Mouse (Mus musculus) thymus, postnatal 36 days (tissue): ENCODE results near the gene Eps15l1.

Experiments used
- DNase-seq, 2 experiments: peaks; one replicate each; pipeline ENCODE4 v3.0.0; 2022; ENCODE audit warnings: mixed read lengths in 2 of 2

Eps15l1 gene

DNA sequence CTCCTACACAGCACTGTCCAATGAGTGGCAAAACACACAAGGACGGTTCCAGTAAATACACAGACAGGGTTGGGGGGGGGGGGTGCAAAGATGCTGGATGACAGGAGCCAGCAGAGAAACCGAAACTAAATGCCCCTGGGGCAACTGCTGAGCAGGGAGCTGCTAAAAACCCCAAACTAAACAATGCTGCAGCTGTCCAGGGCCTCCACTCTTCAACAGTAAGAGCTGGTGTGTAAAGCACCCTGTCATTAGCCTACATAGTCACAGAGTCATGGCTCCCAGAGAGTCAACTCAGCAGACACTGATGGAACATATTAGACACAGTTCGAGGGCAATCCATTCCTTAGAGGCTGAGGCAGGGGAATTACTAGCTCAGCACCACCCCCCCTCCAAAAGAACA, 11.8 kb downstream of the Eps15l1 start:
- no peak for DNase-seq

DNA sequence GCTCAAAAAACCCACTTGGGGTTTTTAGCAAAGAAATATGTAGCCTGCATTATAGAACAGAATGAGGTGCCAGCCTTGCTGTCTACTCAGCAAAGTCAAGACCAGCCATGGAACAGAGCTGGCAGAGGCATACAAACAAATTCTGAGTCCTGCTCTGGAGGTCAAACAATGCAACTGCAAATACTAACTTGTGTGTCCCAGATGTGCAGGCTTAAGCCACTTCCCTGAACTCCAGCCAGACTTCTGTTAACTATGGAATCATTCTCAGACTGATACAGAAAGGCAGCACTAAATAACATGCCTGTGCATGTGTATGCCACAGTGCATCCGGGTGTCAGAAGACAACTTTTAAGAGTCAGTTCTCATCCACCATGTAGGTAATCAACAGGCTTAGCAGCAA, 13.4 kb downstream of the Eps15l1 start:
- no peak for DNase-seq

DNA sequence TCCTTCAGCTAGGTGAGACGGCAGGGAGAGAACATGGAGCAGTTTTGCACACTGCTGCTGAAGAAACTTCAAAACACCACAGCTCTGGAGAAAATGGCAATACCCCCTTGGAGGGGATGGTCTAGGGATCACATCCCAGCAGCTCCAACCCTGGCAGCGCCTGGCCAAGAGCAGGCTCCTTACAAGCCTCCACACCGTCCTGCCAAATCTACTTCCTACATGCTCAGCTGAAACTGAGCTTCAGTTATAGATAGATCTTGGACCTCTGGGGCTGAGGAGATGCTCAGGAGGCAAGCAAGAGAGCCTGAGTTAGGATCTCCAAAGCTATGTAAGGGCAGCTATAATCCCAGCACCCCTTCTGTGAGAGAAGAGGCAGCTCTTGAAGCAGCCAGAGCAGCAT, 18.3 kb downstream of the Eps15l1 start:
- no peak for DNase-seq

DNA sequence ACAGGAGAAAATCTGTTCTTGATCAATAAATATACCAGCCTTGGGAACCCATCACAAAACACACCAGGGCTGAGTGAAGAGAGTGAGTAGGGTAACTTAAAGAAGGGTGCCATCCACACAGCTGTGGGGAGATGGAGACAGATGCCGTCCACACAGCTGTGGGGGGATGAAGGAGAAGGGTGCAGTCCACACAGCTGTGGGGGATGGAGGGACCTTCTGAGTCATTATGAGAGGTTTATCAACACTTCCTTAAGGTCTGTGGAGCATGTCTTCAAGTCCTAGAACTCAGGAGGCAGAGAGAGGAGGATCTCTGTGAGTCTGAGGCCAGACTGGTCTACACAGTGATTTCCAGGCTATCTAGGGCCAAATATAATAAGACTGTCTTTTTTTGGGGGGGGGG, 19.9 kb downstream of the Eps15l1 start:
- DNase-seq, result no peak

DNA sequence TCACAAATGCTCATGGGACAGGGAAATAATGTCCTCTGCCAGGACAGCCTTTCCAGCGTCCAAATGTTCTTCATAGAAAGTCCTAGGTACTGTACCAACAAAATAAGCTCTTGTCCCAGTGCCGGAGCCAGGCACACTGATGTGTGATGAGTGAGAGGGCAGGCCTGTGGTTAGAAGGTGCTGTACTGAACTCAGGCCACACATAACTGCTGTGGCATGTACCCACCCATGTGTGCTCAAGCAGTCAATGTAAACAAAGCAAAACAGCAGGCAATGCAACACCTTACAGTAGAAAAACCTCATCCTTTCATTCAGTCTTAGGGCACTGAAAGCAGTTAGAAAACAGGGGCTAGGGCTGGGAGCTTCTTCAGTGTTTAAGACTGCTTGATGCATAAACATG, 35.5 kb downstream of the Eps15l1 start:
- no peak for DNase-seq

DNA sequence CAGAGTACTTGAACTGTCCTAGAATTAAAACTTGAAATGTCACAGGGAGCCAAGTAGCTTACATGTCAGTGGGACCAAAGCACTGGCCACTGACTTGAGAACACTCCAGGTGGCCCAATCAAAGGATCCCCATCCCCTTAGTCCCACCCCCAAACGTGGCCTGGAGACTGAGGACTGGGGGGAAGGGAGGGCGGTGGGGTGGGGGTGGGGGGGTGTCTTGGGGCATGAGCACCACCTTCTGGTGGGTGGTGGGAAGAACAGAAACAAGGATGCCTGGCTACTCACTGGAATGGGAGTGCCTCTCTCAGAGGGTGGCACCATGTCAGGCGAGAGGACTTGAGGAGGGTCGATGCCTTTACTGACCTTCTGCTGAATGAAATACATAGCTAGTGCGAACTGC, 38.9 kb downstream of the Eps15l1 start:
- DNase-seq, result no peak

DNA sequence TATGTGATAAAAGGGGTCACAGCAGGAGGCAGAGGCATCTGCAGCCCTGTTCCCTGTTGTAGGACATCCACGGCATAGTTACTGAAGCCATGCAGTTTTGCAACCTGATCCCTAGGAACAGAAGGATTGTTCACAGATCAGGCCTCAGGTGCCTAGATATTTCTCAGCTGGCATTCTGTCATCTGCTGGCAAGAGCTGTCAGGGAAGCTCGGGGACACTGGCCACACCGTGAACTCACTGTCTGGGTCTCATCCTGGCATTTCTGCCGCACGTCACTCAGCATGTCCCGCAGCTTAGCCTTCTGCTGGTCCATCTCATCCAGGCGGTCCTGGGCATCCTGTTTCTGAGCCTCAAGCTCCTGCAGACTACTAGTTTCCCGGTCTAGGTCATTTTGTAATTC, 40.6 kb downstream of the Eps15l1 start:
- no peak for DNase-seq

DNA sequence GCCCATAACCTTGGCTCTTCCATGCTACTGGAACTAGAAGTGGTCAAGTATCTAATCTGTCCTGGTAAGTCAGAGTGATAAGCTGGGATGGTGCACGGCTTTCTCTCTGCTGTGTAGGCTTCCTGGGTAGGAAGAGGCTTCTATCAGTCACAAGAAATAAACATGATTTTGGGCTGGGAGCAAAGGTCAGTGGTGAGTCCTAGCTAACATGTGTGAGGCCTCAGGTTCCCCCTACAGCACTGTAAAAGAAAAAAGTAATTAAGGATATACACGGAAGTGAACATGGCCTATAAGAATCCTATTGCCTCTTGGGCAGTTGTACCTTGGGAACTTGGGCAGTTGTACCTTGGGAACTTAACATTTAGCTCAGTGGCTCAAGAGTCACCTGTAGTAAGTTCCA, 44.4 kb downstream of the Eps15l1 start:
- no peak for DNase-seq

DNA sequence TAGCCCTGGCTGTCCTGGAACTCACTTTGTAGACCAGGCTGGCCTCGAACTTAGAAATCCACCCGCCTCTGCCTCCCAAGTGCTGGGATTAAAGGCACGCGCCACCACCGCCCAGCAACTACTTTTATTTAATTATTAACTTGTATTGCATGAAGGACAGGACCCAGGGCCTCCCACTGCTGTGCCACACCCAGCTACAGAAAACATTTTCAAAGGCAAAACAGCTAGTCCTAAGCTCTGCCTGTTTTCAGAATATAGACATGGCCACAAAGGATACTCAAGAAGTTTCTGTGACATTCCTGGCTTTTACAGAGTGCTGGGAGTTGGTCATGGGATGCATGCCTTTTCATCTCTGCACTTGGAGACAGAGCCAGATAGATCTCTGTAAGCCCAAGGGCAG, 45.0 kb downstream of the Eps15l1 start:
- no peak for DNase-seq

DNA sequence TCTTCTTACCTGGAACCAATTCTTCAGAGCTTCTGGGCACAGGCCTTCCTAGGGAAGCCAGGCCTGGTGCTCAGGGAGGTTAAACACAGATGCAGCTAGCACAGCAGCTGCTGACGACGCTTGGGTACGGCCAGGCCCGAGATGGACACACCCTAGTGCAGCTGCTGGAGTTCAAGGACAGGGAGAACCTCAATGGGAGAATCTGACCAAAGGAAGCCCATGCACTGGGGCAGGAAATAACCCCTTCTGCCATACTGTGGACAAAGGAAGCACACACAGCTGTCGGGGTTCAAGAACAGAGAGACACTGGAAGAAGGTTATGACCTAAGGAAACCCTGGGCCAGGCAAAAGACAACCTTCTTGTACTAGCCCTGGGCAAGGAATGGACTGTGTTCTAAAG, 46.1 kb downstream of the Eps15l1 start:
- DNase-seq, result no peak

DNA sequence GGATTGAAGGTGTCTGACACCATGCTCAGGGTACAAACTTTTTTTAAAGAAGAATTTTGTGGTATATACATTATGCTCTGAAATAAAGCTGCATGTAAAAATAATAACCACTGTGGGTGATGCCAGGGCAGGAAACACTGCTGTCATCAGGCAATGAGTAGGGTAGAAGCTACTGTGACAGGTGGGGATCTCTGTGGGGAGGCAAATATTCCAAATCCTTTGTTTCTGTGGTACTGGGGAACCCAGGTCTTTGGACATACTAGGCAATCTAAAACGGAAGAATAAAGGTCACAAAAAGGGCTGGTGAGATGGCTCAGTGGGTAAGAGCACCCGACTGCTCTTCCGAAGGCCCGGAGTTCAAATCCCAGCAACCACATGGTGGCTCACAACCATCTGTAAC, 48.9 kb downstream of the Eps15l1 start:
- DNase-seq, result no peak

DNA sequence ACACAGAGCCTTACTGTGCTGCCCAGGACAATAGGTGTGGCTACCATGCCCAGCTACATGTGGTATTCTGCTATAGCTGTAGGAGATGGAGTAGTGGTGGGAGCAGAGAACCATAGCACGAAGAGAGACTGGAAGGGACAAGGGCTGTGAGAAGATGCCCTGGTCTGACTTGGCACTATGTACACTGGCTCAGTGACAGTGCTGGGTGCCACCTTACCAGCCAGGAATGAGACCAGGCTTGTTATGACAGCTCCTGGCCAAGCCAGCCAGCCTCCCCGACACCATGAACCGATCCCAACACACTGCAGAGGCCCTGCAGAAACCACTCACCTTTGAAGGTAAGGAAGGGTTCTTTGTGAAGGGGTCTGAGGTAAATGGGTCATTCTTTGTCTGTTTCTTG, 49.9 kb downstream of the Eps15l1 start:
- DNase-seq, result no peak

DNA sequence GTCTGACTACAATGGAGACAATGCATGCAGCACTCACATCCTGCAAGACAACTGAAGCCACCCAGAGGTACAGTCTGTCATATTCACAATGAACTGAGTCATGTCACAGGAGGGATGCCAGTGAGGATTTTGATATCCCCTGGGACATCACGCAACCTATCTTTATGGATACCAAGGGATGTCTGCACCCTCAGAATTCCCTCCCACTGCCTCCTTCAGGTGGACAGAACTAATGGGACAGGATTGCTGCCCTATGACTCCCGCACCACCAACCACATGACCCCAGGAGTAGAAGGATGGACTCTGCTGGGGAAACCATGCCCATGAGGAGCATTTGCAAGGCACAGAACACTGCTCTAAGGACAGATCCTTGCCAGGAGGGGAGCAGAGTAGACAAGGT, 54.8 kb downstream of the Eps15l1 start:
- DNase-seq, result no peak

DNA sequence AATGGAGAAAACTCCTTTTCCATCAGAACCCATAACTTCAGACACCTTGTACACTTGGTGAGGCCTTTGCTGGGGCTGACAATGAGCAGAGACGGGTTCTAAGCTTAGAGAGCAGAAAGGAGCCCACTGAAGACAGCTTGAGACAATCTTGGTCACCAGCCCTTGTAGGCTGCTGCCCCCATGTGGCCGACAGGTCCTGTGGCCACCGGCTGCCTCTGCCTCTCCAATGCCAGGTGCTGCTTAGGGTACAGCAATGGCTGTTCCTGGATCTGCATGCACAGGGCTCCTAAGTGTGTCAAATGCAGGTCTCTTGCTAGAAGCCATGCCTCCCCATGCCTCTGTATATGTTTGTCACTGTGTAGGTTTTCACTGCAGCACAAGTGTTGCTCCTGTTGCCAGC, 55.4 kb downstream of the Eps15l1 start:
- DNase-seq, result peak; percentile 87

DNA sequence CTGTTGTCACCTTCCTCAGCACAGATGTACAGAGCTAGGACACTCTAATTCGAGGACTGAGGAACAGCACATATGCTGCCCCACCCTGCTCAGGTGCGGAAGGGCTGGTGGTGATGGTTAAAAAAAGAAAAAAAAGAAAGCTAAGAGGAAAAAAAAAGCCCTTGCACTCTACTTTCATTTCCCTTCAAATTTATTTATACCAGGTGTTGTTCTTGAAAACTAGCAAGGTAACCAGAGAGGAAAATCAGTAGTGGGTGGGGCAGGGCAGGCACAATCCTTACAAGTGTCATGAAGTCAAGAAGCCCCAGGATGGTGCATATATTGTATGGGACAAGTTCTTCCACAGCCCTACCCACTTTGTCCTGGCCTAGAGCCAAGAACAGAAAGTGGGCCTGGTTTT, 56.2 kb downstream of the Eps15l1 start:
- no peak for DNase-seq

DNA sequence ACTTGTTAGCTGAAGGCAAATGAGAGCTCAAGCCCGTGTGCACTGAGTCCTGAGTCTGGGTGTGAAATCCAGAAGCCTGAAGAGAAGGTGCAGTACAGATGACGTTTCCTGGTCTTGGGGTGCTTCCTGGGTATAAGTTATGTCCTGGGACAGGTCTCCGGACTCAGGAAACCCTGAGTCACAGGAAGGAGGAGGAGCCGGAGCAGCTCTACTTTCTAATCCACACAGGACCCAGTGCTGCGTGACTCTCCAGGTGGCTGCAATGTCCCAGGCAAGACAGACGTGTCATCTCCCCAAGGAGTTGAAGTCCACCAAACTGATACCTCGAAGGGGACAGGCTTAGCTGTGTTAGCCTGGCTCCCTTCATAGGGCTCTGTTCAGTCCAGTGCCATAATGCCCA, 57.8 kb downstream of the Eps15l1 start:
- DNase-seq, result no peak

DNA sequence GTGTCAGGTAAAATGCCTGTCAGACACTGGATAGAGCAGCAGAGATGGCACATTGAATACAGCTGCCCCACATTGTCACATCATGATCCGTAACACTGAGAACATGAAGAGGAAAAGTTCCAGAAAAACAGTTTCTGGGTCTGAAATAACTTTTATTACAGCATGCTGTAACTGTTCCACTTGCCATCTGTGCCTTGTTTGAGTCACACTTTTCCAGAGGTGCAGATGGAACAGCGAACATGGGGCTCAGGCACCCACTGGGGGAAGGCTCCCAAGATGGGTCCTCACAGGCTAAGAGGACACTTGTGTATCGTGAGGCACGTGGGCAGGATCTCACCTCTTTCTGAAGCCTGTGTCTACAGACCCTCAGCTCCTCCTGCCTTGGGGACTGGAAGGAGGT, 58.5 kb downstream of the Eps15l1 start:
- DNase-seq, result no peak

DNA sequence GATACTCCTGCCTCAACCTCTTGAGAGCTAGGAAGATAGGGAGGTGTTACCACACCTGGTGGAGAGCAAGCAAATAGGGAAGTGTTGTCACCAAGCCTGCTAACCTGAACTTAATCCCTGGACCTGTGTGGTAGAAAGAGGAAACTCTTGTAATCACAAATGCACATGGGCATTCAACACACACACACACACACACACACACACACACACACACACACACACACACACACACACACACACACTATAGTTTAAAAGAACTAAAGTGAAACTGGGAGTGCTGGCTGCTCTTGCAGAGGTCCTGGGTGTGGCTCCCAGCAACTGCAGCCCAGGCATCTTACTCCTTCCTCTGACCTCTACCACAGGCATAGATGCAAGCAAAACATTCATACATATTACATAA, 61.1 kb downstream of the Eps15l1 start:
- no peak for DNase-seq

DNA sequence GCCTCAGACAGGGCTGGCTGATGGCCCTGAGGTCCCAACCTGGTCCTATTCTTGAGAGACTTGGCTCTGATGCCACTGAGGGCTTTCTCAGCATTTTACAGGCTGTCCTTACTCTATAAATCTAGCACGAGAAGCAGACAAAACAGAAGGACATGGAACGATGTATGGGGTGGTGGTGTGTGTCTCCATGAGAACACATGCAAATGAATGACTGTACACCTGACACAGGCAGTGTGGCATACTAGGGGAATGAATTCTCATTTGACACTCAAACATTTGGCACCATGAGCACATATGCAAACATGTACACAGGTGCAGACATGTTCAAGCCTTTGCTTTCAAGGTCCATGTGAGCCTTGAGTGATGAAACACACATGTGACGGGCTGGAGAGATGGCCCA, 64.7 kb downstream of the Eps15l1 start:
- no peak for DNase-seq

DNA sequence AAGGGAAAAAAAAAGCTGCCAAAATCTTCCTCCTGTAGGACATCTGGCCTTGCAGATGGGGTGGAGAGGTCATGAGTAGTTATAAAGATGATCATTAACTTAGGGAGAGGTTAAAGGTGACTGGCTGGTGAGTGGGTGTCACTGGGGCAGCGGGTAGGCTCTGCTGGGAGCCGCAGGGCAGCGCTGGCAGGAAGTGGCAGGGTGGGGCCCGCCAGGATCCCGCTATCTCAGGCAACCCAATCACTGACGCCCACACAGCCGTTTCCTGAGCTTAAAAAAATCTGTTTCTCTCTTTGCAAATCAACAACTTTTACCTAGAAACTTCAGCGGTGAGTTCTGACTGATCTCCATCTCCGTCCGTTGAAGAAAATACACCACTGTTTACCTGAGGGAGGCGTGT, 67.0 kb downstream of the Eps15l1 start:
- peak; percentile 71 to 81 for DNase-seq

DNA sequence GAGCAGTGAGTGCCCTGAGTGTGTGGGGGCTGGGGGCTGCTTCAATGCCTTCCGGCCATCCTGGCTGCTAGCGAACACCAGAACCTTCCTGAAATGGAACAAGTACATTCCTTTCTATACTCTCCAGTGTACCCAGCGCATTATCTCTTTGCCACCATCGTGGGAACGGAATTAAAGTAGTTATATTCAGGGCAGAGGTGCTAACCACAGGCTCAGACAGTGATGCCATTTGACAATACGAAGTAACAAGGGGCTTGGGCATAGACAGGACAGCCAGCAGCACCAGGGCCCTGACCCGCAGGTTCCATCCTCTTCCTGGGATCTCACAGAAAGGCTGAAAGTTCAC, 67.6 kb downstream of the Eps15l1 start:
- peak in 1 of 2 experiments; percentile 41 for DNase-seq

DNA sequence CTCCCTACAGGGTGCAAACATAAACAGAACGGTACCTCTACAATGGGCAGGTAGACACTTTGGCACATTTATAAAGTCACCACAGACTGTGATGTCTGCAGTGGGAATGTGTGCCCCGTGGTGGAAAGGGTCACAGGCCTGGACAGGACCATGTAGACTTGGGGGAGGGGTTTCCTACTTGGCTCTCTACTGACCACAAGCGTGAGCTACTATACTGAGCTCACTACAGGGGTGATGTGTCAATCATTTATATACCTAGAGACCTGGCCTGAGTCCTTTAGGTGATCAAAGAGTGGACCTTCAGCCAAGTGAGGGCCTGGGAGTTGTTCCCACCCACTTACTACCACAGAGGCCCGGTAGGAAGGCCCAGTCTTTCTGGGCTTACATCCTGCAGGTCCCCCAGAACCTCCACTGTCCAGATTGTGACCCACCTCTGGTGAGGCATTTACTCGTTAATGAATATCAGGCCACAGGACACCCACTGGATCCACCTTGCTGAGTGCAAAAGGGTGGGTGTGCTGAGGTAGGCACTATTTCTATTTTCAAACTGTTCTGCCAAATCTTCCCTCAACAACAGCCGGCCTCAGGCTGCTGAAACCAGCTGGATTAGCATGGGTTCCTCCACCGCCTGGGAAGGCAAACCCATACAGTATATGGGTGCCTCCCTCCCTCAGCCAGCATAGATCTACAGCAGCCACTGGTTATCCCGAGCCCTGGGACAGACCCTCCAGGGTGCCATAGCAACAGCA, 68.1 kb downstream of the Eps15l1 start:
- DNase-seq, result no peak

DNA sequence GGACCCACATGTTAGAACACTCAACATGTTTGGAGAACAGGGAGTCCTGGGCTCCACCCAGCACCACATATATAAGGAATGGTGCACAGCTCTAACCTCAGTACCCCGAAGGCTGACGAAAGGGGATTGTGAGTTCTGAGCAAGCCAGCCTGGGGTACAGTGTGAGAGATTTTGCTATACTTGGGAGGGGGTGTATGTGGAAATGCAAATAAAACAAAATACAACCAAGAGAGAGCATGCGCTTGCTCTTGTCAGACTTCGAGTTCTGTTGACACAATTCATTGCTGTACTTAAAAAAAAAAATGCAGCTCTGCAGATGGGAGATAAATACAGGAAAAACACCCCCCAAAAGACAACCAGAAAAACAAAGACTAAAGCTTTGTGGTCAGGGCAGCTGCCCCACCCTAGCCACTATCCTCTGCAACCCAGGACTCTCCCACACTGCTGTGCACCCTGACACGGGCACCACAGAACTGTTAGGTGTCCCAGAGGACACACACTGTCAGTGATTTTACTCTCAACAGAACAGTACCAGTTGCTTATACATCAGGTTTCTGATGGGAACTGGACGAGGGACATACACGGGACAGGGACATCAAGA, 69.8 kb downstream of the Eps15l1 start:
- DNase-seq, result no peak

DNA sequence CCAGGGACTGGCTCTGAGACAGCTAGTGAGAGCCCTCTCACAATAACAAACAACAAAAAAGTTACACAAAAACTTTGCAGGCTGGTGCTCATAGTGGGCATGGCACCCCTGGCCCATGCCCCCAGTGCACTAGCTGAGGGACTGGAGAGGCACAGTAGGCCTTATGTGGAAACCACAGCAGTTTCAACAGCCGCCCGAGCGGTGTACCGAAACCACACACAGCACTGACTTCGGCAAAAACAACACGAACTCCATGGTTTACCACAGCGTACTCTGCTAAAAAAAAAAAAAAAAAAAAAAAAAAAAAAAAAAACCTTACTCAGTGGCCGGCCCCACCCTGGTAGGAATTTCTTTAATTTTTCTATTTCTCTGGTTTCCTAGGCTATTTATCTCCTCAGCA, 70.5 kb downstream of the Eps15l1 start:
- DNase-seq, result peak; percentile 72 to 80

DNA sequence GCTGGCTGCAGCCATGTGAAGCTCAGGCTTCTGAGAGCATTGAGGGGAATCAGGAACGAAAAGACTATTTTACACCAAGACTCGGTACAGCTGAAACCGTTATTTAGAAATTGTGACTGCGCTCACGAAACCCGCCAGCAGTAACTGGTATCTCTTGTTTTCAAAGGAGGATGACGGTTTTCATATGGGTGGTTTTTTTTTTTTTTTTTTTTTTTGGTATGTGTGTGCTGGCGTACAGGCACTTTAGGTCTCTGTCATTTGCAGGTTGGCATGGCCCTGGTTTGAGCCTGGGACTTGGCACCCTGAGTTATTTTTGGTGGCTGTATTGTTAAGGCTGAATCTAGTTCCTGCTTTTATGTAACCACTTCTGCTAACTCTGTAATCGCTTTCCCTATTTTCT, 71.4 kb downstream of the Eps15l1 start:
- DNase-seq, result peak in 1 of 2 experiments; percentile 40
